Mouse (Mus musculus) ES-E14 (cell line): ENCODE measurements around the gene Zbtb2.

ENCODE experiments used
- CHD2 ChIP-seq: IDR thresholded peaks from 2 replicates; pipeline ENCODE4 v1.6.1; 2014; ENCODE audit warnings: mild to moderate bottlenecking, low read depth, low read length, inconsistent platforms
- HCFC1 ChIP-seq: IDR thresholded peaks from 2 replicates; pipeline ENCODE4 v1.6.1; 2012; ENCODE audit warnings: low read length, inconsistent platforms, borderline replicate concordance; ENCODE audit not compliant: insufficient read depth
- ZC3H11A ChIP-seq: IDR thresholded peaks from 2 replicates; pipeline ENCODE4 v1.6.1; 2012; ENCODE audit warnings: low read depth, mild to moderate bottlenecking, inconsistent platforms, low read length, borderline replicate concordance

GRCm38 (mm10) chr10:4334039-4334683 lies 53.7 kb downstream of the Zbtb2 start:
- TF ChIP-seq ZC3H11A (no peak), CHD2 (no peak), HCFC1 (0 out of 2 replicates have a peak, but pooled peaks have one; percentile 29)
